Mouse (Mus musculus) testis, postnatal 10 days (tissue): ENCODE measurements around the gene Pithd1.

ENCODE experiments used
- DNase-seq: peaks from one replicate; pipeline ENCODE4 v3.0.0; 2021; ENCODE audit warnings: low spot score

Gene Pithd1

GRCm38 (mm10) chr4:135929405-135929804, 57.7 kb downstream of the Pithd1 start:
- no peak for DNase-seq

GRCm38 (mm10) chr4:135928376-135928775, 58.7 kb downstream of the Pithd1 start:
- no peak for DNase-seq

- no peak for DNase-seq
These were observed 60.2 kb downstream of the Pithd1 start for GRCm38 (mm10) chr4:135926861-135927260.

- no peak for DNase-seq
These were observed 60.8 kb downstream of the Pithd1 start for GRCm38 (mm10) chr4:135926195-135926808.
